Mouse (Mus musculus) megakaryocyte, embryonic 14.5 days (primary cell): ENCODE results near the gene Ascc1.
"Not testable (repeated sequence)": the region's sequence is repeated elsewhere in the genome, so short reads cannot be mapped to it uniquely, and the experiment has no call there.

Source experiments
- FLI1 ChIP-seq: IDR thresholded peaks from 2 replicates; pipeline ENCODE4 v1.6.1; 2012; ENCODE audit warnings: low read length, inconsistent platforms, mixed read lengths
- GATA1 ChIP-seq: IDR thresholded peaks from 3 replicates; pipeline ENCODE4 v1.6.1; 2012; ENCODE audit warnings: mixed read lengths, low read length, inconsistent platforms, borderline replicate concordance

- not testable (repeated sequence) for TF ChIP-seq GATA1, FLI1
These were observed 8.8 kb upstream of the Ascc1 start for GRCm38 (mm10) chr10:59993813-59994212.
